8 mouse cellular contexts compared by ENCODE assay signal in the genomic region with DNA sequence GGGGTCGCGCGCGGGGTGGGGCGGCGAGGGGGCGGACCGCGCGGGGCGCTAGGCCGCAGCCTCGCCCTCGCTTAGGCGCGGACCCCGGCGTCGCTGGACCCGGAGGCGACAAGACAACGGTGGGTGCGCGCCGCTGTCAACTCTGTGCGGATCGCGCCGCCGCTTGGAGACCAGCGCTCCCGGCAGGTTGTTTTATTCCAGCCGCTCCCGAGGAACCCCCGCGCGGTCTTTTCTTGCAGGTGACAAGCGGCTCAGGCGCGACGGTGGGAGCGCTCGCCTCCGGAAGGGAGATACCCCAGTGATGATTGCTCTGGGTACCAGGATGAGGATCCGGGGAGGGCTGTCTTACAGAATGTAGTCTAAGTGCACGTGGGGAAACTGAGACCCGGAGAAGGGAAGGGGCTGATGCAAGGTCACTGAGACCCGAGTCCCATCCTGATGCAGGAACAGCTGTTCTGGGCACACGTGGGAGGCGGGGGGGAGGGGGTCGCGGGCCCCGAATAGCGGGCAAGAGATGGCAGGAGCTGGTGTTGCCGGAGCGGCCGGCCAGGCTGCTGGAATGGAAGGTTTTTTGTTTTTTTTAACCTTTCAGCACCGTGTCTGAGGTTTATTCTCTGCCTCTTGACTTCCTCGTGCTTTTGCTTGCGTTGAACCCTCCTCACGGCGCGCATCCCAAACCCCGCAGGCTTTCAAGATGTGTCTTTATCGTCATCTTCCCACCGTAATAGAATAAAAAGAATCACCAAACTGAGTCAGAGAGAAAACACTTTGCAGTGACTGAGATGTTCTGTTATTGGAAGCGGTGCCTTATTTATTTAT. TPM values are rescaled to one million over a fixed set of nuclear protein-coding genes. Genes with fewer than 3 reads are reported as not detected.
DNase-seq lines count a peak whose midpoint lies in the region; ATAC-seq and TF ChIP-seq lines count a peak whose summit lies in the region.

No protein-coding gene starts in this region.

- H3K9ac ChIP-seq in hindbrain, embryonic 14.5 days = peak overlapping the region; percentile 92

- under 1% methylated on average over 66 of the region's 67 CpGs for WGBS in cerebellum, adult 2 months
- WGBS in spleen, adult 2 months = 1% methylated on average over 67 of the region's 67 CpGs
- WGBS in hindbrain, embryonic 14.5 days = under 1% methylated on average over 67 of the region's 67 CpGs
- WGBS in midbrain, embryonic 10.5 days = under 1% methylated on average over 67 of the region's 67 CpGs

- DNase-seq in cerebellum, adult 2 months = no peak
- no peak for DNase-seq in cerebellum, adult 8-10 months
- DNase-seq in spleen, adult 2 months (ENCODE audit: low read depth in 1 of 2, low spot score in 2 of 2) = no peak
- no peak for DNase-seq in spleen, postnatal 10 days (ENCODE audit: low spot score in 2 of 2)
- peak; percentile 32 for DNase-seq in hindbrain, embryonic 14.5 days (ENCODE audit: low spot score)
- DNase-seq in midbrain, embryonic 10.5 days (ENCODE audit: low spot score) = peak; percentile 66
- no peak for DNase-seq in adrenal gland, postnatal 10 days
- no peak for DNase-seq in left cerebral cortex, adult 11 months (ENCODE audit: low spot score)

- TF ChIP-seq POLR2A in cerebellum, adult 2 months (IDR thresholded peaks at IDR 0.05; ENCODE audit: borderline replicate concordance, insufficient read depth, low read length) = no peak
- no peak for TF ChIP-seq POLR2A in spleen, adult 2 months (IDR thresholded peaks at IDR 0.05; ENCODE audit: low read depth, low read length)

- no peaks in the 10 kb centered on the region for H3K9me3 ChIP-seq in hindbrain, embryonic 14.5 days (ENCODE audit: control insufficient read depth, low read length)
- no peaks in the 10 kb centered on the region for H3K9me3 ChIP-seq in midbrain, embryonic 10.5 days (replicated peaks)

- H3K4me3 ChIP-seq in cerebellum, adult 2 months (replicated peaks; ENCODE audit: insufficient read depth, low read depth, low read length) = peak overlapping the region; percentile 60
- H3K4me3 ChIP-seq in spleen, adult 2 months (ENCODE audit: extremely low read depth, insufficient read depth, insufficient read length) = peak overlapping the region; percentile 88
- peak overlapping the region; percentile 98 for H3K4me3 ChIP-seq in hindbrain, embryonic 14.5 days (replicated peaks; ENCODE audit: low read length)
- H3K4me3 ChIP-seq in midbrain, embryonic 10.5 days = peak overlapping the region; percentile 99

- no peaks in the 10 kb centered on the region; the same call in 1 of the 2 replicates for H3K4me1 ChIP-seq in cerebellum, adult 2 months (ENCODE audit: control insufficient read depth, insufficient read depth, low read length)
- H3K4me1 ChIP-seq in spleen, adult 2 months (ENCODE audit: control insufficient read depth, insufficient read depth, insufficient read length) = peaks cover 12% of the 10 kb centered on the region
- peaks cover 18% of the 10 kb centered on the region for H3K4me1 ChIP-seq in hindbrain, embryonic 14.5 days (replicated peaks; ENCODE audit: control insufficient read depth, insufficient read depth, low read length)
- H3K4me1 ChIP-seq in midbrain, embryonic 10.5 days = peaks cover 25% of the 10 kb centered on the region

- H3K36me3 ChIP-seq in spleen, adult 2 months (ENCODE audit: control insufficient read depth, insufficient read depth, low read length) = no peaks in the 10 kb centered on the region
- H3K36me3 ChIP-seq in hindbrain, embryonic 14.5 days (replicated peaks; ENCODE audit: control insufficient read depth, insufficient read depth) = peaks cover 14% of the 10 kb centered on the region
- peaks cover 37% of the 10 kb centered on the region for H3K36me3 ChIP-seq in midbrain, embryonic 10.5 days

- ATAC-seq in hindbrain, embryonic 14.5 days (ENCODE audit: low FRiP score) = peak; percentile 85

- TF ChIP-seq CTCF in cerebellum, adult 2 months (IDR thresholded peaks at IDR 0.05; ENCODE audit: borderline replicate concordance, insufficient read depth, low read depth, low read length) = no peak
- no peak for TF ChIP-seq CTCF in spleen, adult 2 months (IDR thresholded peaks at IDR 0.05; ENCODE audit: extremely low read depth, insufficient read depth, insufficient read length, insufficient replicate concordance)

- peak overlapping the region; percentile 89 for H3K4me2 ChIP-seq in hindbrain, embryonic 14.5 days (replicated peaks)

- no peak overlapping the region for H3K27ac ChIP-seq in cerebellum, adult 2 months (ENCODE audit: insufficient read depth, low read length)
- H3K27ac ChIP-seq in spleen, adult 2 months (ENCODE audit: insufficient read depth, low read length) = no peak overlapping the region
- peak overlapping the region; percentile 57 for H3K27ac ChIP-seq in hindbrain, embryonic 14.5 days
- H3K27ac ChIP-seq in midbrain, embryonic 10.5 days (replicated peaks) = peak overlapping the region; percentile 91

- H3K27me3 ChIP-seq in cerebellum, adult 2 months (ENCODE audit: control insufficient read depth, insufficient read depth, low read length) = no peaks in the 10 kb centered on the region
- no peaks in the 10 kb centered on the region for H3K27me3 ChIP-seq in spleen, adult 2 months (ENCODE audit: control insufficient read depth, insufficient read depth, low read length)
- no peaks in the 10 kb centered on the region for H3K27me3 ChIP-seq in hindbrain, embryonic 14.5 days (ENCODE audit: control insufficient read depth, insufficient read depth, low read length)
- no peaks in the 10 kb centered on the region for H3K27me3 ChIP-seq in midbrain, embryonic 10.5 days (ENCODE audit: low read depth, poor library complexity, severe bottlenecking)

RNA-seq across cellular contexts. Expression of a gene that starts 0.6 kb away (rescaled TPM):
- polyA plus RNA-seq in cerebellum, adult 2 months (2012; rRNA removed) = 19.6 and 21.2 TPM in 2 replicates
- 7.5 TPM in 2 replicates for polyA plus RNA-seq in spleen, adult 2 months (2012; rRNA removed)
- 55.3 and 63.6 TPM in 2 replicates for polyA plus RNA-seq in hindbrain, embryonic 14.5 days (2014; fragmentation: Nextera tagmentation; extraction: Ambion mirVana)
- polyA plus RNA-seq in midbrain, embryonic 10.5 days (2016; fragmentation: Nextera tagmentation; extraction: Ambion mirVana) = 52.9 and 54.7 TPM in 2 replicates
- total RNA-seq in adrenal gland, postnatal 10 days (2021) = 10 to 100 TPM; 31.0 to 32.1 TPM

RNA-seq across cellular contexts. Expression of a gene that starts 12.9 kb away (rescaled TPM):
- 109 and 120 TPM in 2 replicates for polyA plus RNA-seq in cerebellum, adult 2 months (2012; rRNA removed)
- polyA plus RNA-seq in spleen, adult 2 months (2012; rRNA removed) = 75.4 and 82.2 TPM in 2 replicates
- polyA plus RNA-seq in hindbrain, embryonic 14.5 days (2014; fragmentation: Nextera tagmentation; extraction: Ambion mirVana) = 118 and 120 TPM in 2 replicates
- polyA plus RNA-seq in midbrain, embryonic 10.5 days (2016; fragmentation: Nextera tagmentation; extraction: Ambion mirVana) = 72.8 and 86.5 TPM in 2 replicates
- total RNA-seq in adrenal gland, postnatal 10 days (2021) = 10 to 100 TPM; 52.3 TPM

RNA-seq across cellular contexts. Expression of a gene that starts 53.3 kb away (rescaled TPM):
- polyA plus RNA-seq in cerebellum, adult 2 months (2012; rRNA removed) = 2.8 and 3.7 TPM in 2 replicates
- 1.3 and 2.3 TPM in 2 replicates for polyA plus RNA-seq in spleen, adult 2 months (2012; rRNA removed)
- 1.2 and 1.9 TPM in 2 replicates for polyA plus RNA-seq in hindbrain, embryonic 14.5 days (2014; fragmentation: Nextera tagmentation; extraction: Ambion mirVana)
- 1.4 TPM in 2 replicates for polyA plus RNA-seq in midbrain, embryonic 10.5 days (2016; fragmentation: Nextera tagmentation; extraction: Ambion mirVana)
- total RNA-seq in adrenal gland, postnatal 10 days (2021) = 1 to 10 TPM; 3.3 to 4.8 TPM

RNA-seq across cellular contexts. Expression of a gene that starts 54.0 kb away (rescaled TPM):
- polyA plus RNA-seq in cerebellum, adult 2 months (2012; rRNA removed) = 145 TPM in 2 replicates
- polyA plus RNA-seq in spleen, adult 2 months (2012; rRNA removed) = 47.5 and 52.0 TPM in 2 replicates
- polyA plus RNA-seq in hindbrain, embryonic 14.5 days (2014; fragmentation: Nextera tagmentation; extraction: Ambion mirVana) = 146 and 147 TPM in 2 replicates
- 150 and 156 TPM in 2 replicates for polyA plus RNA-seq in midbrain, embryonic 10.5 days (2016; fragmentation: Nextera tagmentation; extraction: Ambion mirVana)
- total RNA-seq in adrenal gland, postnatal 10 days (2021) = 100 to 1,000 TPM; 115 to 128 TPM

Comparison
In these comparisons a context has a peak if more than half of its experiments do, and no peak if none do; other contexts are left out.
1. DNase-seq: peak in hindbrain, embryonic 14.5 days (single experiment) and midbrain, embryonic 10.5 days (single experiment); none in cerebellum, adult 2 months (0 of 2), cerebellum, adult 8-10 months (single experiment), spleen, adult 2 months (0 of 2), spleen, postnatal 10 days (0 of 2), adrenal gland, postnatal 10 days (single experiment) and left cerebral cortex, adult 11 months (single experiment).
2. H3K27ac ChIP-seq: peak in hindbrain, embryonic 14.5 days (single experiment) and midbrain, embryonic 10.5 days (single experiment); none in cerebellum, adult 2 months (single experiment) and spleen, adult 2 months (single experiment).
3. Peak in every context shown above with its lines, with median percentiles within 50 percentile points of each other: H3K4me3 ChIP-seq.